Mouse (Mus musculus) ES-E14 (cell line): ENCODE data around the gene Usp18.

Experiments
- CHD2 ChIP-seq: IDR thresholded peaks from 2 replicates; pipeline ENCODE4 v1.6.1; 2014; ENCODE audit warnings: mild to moderate bottlenecking, low read depth, low read length, inconsistent platforms
- ZC3H11A ChIP-seq: IDR thresholded peaks from 2 replicates; pipeline ENCODE4 v1.6.1; 2012; ENCODE audit warnings: low read depth, mild to moderate bottlenecking, inconsistent platforms, low read length, borderline replicate concordance

DNA sequence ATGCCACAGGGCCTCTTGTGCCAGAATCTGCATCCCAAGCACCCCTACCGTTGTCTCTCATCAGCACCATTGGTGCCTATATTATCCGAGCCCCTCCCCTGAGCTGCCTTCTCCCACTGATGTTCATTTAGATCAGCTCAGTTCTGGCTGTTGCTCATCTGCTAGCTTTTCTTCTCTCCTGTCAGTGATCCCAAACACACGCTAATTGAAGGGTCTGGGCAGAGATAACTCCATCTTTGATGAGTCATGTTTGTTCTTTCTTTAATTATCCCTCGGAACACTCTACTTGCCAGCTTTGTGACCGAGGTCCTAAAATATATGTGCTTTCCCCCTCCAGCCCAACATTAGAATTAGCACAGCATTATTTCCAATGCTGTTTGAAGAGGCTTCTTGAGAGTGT, 30.4 kb upstream of the Usp18 start:
- TF ChIP-seq ZC3H11A, result no peak
- no peak for TF ChIP-seq CHD2
